Mouse (Mus musculus): Measurements from ENCODE around the gene Sec13. TPM values are rescaled to one million over a fixed set of nuclear protein-coding genes. Genes with fewer than 3 reads are reported as not detected.

The Sec13 gene
- total and polyA plus RNA-seq, 3 experiments: 145 to 257 (median 209) TPM

DNA sequence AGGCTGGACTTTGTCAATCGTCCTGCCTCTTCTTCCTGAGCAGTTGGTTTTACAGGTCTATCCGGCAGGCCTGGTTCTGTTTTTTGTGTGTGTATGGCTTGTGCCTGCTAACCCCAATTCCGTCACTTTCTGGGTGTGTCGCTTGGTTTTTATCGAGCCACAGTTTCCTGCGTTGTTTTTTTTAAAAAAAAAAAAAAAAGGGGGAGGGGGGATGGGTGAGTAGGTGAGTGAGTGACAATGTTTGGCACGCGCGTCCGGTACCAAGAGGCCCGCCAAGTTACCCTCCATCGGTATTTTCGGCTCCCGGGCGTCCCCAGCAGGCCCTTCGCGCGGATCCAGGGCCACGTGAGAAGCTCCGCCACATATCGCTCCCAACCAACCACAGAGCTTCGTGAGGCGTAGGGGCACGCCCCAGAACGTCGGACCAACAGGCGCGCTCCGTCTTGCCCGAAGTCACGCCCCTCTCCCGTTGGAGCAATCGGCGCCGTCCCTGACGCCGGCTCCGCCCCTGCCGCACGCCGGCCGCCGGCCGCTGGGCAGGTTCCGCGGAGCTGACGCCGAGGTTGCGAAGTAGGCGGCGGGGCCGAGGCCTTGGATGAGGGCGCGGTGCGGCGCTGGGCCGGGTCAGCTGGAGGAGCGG is 43.8 kb downstream of the Sec13 start, which contains the start of gene Tatdn2:
Gene Tatdn2 (plus strand): TSS at position 469 of the 640 bp plus-strand sequence.
- Histone ChIP-seq H3K27ac (ENCODE audit: insufficient read depth, low read depth) (peak within 1 kb of the TSS; percentile 77), H3K36me3 (replicated peaks in 1 of 2; ENCODE audit: control insufficient read depth in 1 of 2, insufficient read depth in 1 of 2, low read length in 1 of 2) (peaks cover 35 to 53% of the 10 kb centered on the region in 2 experiments), H3K27me3 (replicated peaks) (no peaks in the 10 kb centered on the region), H3K9me3 (replicated peaks; ENCODE audit: low read length) (no peaks in the 10 kb centered on the region), H3K9ac (ENCODE audit: insufficient read depth, low read depth) (peak within 1 kb of the TSS; percentile 92), H3K79me2 (replicated peaks; ENCODE audit: control insufficient read depth, extremely low read depth, insufficient read depth, poor library complexity, severe bottlenecking) (peaks cover 44% of the 10 kb centered on the region), H3K4me3 (replicated peaks in 1 of 3; ENCODE audit: low read depth in 2 of 3, low read length in 2 of 3, poor library complexity in 1 of 3) (peak within 1 kb of the TSS; percentile 82 to 97 (median 96)), H3K4me2 (ENCODE audit: insufficient read depth, low read depth, poor library complexity, severe bottlenecking) (peak within 1 kb of the TSS; percentile 93), H3K4me1 (ENCODE audit: control insufficient read depth in 1 of 2, insufficient read depth in 2 of 2) (peaks cover 15 to 56% of the 10 kb centered on the region in 2 experiments; a peak in 3 of 4 replicates)
- peak; percentile 98 for DNase-seq (ENCODE audit: extremely low read depth)
- in situ Hi-C loops (cut with MboI; ENCODE audit: low pct_ligation_motif_present, low pct_unique_long_range_greater_than_20kb, low sequenced_read_pairs): no loop called here
- dilution Hi-C loops (cut with MboI; ENCODE audit: extremely low pct_ligation_motif_present, extremely low pct_unique_long_range_greater_than_20kb, low sequenced_read_pairs): no loop called here
- TF ChIP-seq RCOR1 (conservative IDR thresholded peaks at IDR 0.05; ENCODE audit: low read depth, low read length) (no peak; the same call in 1 of the 2 replicates), PAX5 (IDR thresholded peaks at IDR 0.05; ENCODE audit: low read length) (no peak), MXI1 (IDR thresholded peaks at IDR 0.05; ENCODE audit: low read depth, low read length) (peak; percentile 82; the same call in 1 of the 2 replicates), NRF1 (IDR thresholded peaks at IDR 0.05; ENCODE audit: low read depth, low read length) (peak; percentile 33; the same call in 1 of the 2 replicates), CHD2 (IDR thresholded peaks at IDR 0.05; ENCODE audit: low read length) (peak; percentile 81), MAFK (IDR thresholded peaks at IDR 0.05; ENCODE audit: insufficient replicate concordance, low read length) (0 out of 2 replicates have a peak, but pooled peaks have one; percentile 3), ETS1 (conservative IDR thresholded peaks at IDR 0.05; ENCODE audit: low read depth, low read length) (peak; percentile 90), JUND (conservative IDR thresholded peaks at IDR 0.05; ENCODE audit: low read depth, low read length) (no peak), SIN3A (IDR thresholded peaks at IDR 0.05; ENCODE audit: low read length) (peak; percentile 89), ZMIZ1 (IDR thresholded peaks at IDR 0.05; ENCODE audit: low read depth, low read length) (peak; percentile 39; the same call in 1 of the 2 replicates), CTCF (conservative IDR thresholded peaks at IDR 0.05 in 1 of 2, IDR thresholded peaks at IDR 0.05 in 1 of 2; ENCODE audit: low read depth in 2 of 2, low read length in 2 of 2) (peak in 1 of 2 experiments; percentile 42; a peak in 2 of 4 replicates), JUN (IDR thresholded peaks at IDR 0.05; ENCODE audit: insufficient read depth, low read depth, low read length) (no peak), HCFC1 (IDR thresholded peaks at IDR 0.05; ENCODE audit: low read depth, low read length) (peak; percentile 69), NELFE (IDR thresholded peaks at IDR 0.05; ENCODE audit: low read depth, low read length) (peak; percentile 44), ZC3H11A (IDR thresholded peaks at IDR 0.05; ENCODE audit: low read depth, low read length) (no peak), E2F4 (IDR thresholded peaks at IDR 0.05; ENCODE audit: insufficient replicate concordance, low read depth, low read length) (0 out of 2 replicates have a peak, but pooled peaks have one; percentile 78), USF2 (conservative IDR thresholded peaks at IDR 0.05; ENCODE audit: low read depth, low read length) (peak; percentile 53), ZNF384 (IDR thresholded peaks at IDR 0.05; ENCODE audit: low read depth, low read length) (peak; percentile 99), BHLHE40 (IDR thresholded peaks at IDR 0.05; ENCODE audit: low read depth, low read length) (peak; percentile 99), UBTF (IDR thresholded peaks at IDR 0.05; ENCODE audit: low read depth, low read length) (peak; percentile 59; the same call in 1 of the 2 replicates), RAD21 (IDR thresholded peaks at IDR 0.05; ENCODE audit: low read depth, low read length) (peak; percentile 25), USF1 (IDR thresholded peaks at IDR 0.05; ENCODE audit: low read depth, low read length) (peak; percentile 77), MAX (IDR thresholded peaks at IDR 0.05; ENCODE audit: low read length) (peak; percentile 95), KAT2A (IDR thresholded peaks at IDR 0.05; ENCODE audit: insufficient replicate concordance, low read length) (no peak), IRF4 (IDR thresholded peaks at IDR 0.05; ENCODE audit: low read depth, low read length) (peak; percentile 75), CHD1 (IDR thresholded peaks at IDR 0.05; ENCODE audit: low read depth, low read length) (no peak), ELF1 (IDR thresholded peaks at IDR 0.05; ENCODE audit: low read depth, low read length) (0 out of 2 replicates have a peak, but pooled peaks have one; percentile 27), TCF12 (IDR thresholded peaks at IDR 0.05; ENCODE audit: low read depth, low read length) (peak; percentile 57; the same call in 1 of the 2 replicates), POLR2AphosphoS2 (IDR thresholded peaks at IDR 0.05; ENCODE audit: low read depth, low read length) (peak; percentile 70; the same call in 1 of the 2 replicates), MEF2A (IDR thresholded peaks at IDR 0.05; ENCODE audit: borderline replicate concordance, low read depth, low read length) (peak; percentile 91), MYC (IDR thresholded peaks at IDR 0.05; ENCODE audit: low read depth, low read length) (peak; percentile 77), POLR2A (IDR thresholded peaks at IDR 0.05; ENCODE audit: low read depth, low read length) (peak; percentile 70), ZKSCAN1 (IDR thresholded peaks at IDR 0.05; ENCODE audit: borderline replicate concordance, low read depth, low read length) (peak; percentile 13; the same call in 1 of the 2 replicates), MAZ (IDR thresholded peaks at IDR 0.05; ENCODE audit: low read depth, low read length) (peak; percentile 83), GABPA (IDR thresholded peaks at IDR 0.05; ENCODE audit: insufficient replicate concordance, low read depth, low read length) (no peak), TBP (conservative IDR thresholded peaks at IDR 0.05; ENCODE audit: low read depth, low read length) (0 out of 2 replicates have a peak, but pooled peaks have one; percentile 37), SMC3 (IDR thresholded peaks at IDR 0.05; ENCODE audit: low read depth, low read length) (no peak; the same call in 1 of the 2 replicates), EP300 (IDR thresholded peaks at IDR 0.05; ENCODE audit: low read length) (peak; percentile 25; the same call in 1 of the 2 replicates)
